Mouse (Mus musculus): ENCODE results near the gene Vwa3b.

Gene Vwa3b

DNA sequence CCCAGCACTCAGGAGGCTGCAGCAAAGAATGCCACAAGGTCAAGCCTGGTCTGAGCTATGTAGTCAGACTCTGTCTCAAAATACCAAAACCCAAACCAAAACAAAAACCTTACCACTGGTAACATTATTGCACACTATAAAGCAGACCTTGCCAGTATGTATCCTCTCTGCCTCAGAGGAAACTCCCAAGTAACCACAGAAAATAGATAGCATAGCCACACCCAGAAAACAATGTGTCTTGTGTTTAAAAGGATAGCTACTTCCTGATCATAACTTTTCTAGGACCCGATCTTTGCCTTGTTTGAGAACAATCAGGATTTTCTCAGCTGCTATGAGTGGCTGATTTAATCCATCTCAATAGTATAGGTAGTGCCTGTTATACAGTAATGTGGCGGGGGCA is 4.3 kb downstream of the Vwa3b start:
- POLR2A ChIA-PET: interaction anchor here in 3 of 4 experiments (0.6 to 1.1 kb wide), 5 partner anchors 9 to 108 kb away, joined by 3 to 4 read pairs (median 3); no protein-coding TSS in a partner anchor
- CTCF ChIA-PET: no interaction called here

DNA sequence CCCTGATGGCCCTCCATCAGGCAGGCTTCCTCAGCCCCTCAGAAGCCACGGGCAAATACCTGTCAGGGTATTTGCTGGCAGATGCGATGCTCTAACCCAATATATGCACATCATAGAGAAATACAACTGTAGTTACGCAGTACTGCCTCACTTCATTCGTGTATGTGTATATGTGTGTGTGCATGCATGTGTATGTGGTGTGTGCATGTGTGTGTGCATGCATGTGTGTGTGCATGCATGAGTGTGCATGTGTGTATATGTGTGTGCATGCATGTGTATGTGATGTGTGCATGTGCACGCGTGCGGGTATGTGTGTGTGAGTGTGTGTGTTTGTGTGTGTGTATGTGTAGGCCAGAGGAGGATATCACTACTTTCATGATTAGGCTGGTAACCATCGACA is 9.5 kb downstream of the Vwa3b start:
- ChIA-PET CTCF (no interaction called here), POLR2A (interaction anchor here in 1 of 4 experiments (0.6 kb wide), 1 partner anchor 68 kb away, joined by 3 read pairs; no protein-coding TSS in a partner anchor)

DNA sequence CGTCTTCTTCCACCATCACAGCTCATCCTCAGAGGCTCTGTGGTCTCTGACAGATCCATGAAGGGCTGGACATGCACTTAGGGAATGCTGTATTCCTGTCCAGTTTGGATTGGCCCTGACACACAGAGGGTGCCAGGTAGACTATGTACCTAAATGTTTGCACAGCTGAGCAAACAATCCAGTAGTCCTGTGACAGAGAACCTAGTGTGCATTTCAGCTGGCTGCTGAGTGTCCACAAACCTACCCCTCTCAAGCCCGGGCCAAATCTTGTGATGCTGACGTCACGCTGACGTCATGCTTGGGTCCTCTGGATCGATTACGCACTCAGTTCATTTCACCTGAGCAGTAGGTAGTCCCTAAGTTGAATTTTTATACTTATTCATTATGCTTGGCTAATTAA is 14.7 kb downstream of the Vwa3b start:
- CTCF ChIA-PET: no interaction called here
- POLR2A ChIA-PET: interaction anchor here in 3 of 4 experiments (0.6 to 1.7 kb wide), 9 partner anchors 8 to 58 kb away, joined by 3 to 4 read pairs (median 3); no protein-coding TSS in a partner anchor

DNA sequence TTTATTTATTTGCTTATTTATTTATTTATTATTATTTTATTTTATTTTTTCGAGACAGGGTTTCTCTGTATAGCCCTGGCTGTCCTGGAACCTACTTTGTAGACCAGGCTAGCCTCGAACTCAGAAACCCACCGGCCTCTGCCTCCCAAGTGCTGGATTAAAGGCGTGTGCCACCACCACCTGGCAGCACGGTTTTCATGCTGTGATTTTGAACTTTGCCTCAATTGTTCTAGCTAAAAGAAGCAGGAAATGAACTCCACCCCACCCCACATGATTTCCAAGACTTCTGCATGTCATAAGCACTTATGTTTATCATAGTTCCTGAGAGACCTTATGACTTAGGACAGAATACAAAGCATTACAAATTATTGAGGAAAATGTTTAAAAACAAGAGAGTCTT is 15.5 kb downstream of the Vwa3b start:
- CTCF ChIA-PET: no interaction called here
- POLR2A ChIA-PET: interaction anchor here in 2 of 4 experiments (0.6 to 2.4 kb wide), 7 partner anchors 10 to 59 kb away, joined by 3 to 22 read pairs (median 5); no protein-coding TSS in a partner anchor

DNA sequence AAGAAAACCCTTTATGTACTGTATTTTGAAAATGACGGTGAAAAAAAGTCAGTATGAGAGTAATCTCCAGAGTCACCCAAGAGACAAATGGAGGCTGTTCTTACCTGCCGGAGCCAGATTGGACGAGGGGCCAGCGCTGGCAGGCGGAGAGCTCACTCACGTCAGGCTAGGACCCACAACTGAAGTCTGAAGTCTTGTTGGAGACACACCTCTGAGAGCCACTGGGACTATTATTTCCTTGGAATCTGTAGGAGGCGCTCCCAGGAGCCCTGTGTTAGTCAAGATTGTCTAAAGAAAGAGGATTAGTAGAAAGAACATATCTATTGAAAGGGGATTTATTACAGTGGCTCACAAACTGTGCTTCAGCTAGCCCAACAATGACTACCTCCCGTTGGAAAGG is 16.4 kb downstream of the Vwa3b start:
- ChIA-PET CTCF (interaction anchor here in 1 of 4 experiments (1.2 kb wide), 1 partner anchor 207 kb away, joined by 3 read pairs; no protein-coding TSS in a partner anchor), POLR2A (interaction anchor here (0.5 to 2.4 kb wide), 17 partner anchors 8 to 121 kb away, joined by 3 to 22 read pairs (median 4); no protein-coding TSS in a partner anchor)

DNA sequence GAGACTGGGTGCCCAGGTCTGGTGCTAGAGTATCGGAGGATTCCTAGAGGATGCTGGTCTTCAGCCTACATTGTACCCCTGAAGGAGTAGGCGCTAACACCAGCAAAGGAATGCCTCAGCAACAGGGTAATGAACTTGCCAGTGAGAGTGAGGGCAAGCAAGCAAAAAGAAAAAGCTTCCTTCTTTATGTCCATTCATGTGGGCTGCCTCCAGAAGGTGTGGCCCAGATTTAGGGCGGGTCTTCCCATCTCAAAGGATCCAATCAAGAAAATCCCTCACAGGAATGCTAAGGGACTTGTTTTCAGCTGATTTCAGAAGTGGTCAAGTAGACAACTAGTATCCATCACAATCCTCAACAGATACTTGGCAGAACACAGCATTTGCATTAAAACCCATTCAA is 16.8 kb downstream of the Vwa3b start:
- POLR2A ChIA-PET: interaction anchor here in 3 of 4 experiments (1.0 to 2.4 kb wide), 15 partner anchors 8 to 121 kb away, joined by 3 to 22 read pairs (median 4); no protein-coding TSS in a partner anchor
- CTCF ChIA-PET: interaction anchor here in 1 of 4 experiments (1.2 kb wide), 1 partner anchor 207 kb away, joined by 3 read pairs; no protein-coding TSS in a partner anchor

DNA sequence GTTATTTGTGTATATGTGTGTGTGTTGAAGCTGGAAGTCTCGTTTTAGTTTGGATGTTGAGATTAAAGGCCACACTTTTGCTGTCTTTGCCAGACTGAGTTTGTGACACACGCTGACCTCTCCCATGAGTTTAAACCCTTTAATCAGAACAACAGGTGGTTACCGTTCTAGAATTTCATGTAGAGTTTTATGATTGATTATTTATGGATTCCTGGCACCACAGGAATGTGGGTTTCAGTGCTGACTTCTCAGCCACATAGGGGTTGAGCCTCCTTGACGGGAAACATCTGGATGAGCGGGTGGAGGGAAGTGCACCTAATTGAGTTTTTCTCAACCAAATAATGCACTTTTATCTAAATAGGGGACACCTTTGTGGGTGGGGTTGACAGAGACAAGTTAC is 19.1 kb downstream of the Vwa3b start:
- CTCF ChIA-PET: no interaction called here
- POLR2A ChIA-PET: interaction anchor here in 2 of 4 experiments (0.9 to 1.7 kb wide), 7 partner anchors 12 to 84 kb away, joined by 3 to 5 read pairs (median 3); no protein-coding TSS in a partner anchor

DNA sequence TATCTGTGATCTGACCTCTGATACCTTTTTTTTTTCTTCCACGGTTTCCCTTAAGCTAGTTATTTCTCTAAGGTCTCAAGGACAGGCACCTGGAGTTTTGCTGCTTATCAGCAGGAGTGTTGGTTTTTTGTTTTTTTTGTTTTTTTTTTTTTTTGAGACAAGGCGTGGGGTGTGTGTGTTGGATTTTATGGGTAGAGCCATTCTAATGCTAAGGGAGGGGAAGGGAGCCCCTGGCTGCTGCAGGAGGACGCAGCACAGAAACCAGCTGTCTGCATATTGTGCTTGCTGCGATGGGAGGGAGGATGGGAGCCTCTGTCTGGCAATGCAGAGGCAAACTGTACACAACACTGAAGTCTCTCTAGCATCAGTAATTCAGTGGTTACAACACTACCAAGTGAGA is 22.8 kb downstream of the Vwa3b start:
- ChIA-PET POLR2A (interaction anchor here in 3 of 4 experiments (0.6 to 1.5 kb wide), 14 partner anchors 8 to 1378 kb away, joined by 3 to 7 read pairs (median 4); no protein-coding TSS in a partner anchor), CTCF (interaction anchor here in 2 of 4 experiments (0.6 to 0.8 kb wide), 4 partner anchors 9 to 495 kb away, joined by 3 to 5 read pairs (median 4); no protein-coding TSS in a partner anchor)

DNA sequence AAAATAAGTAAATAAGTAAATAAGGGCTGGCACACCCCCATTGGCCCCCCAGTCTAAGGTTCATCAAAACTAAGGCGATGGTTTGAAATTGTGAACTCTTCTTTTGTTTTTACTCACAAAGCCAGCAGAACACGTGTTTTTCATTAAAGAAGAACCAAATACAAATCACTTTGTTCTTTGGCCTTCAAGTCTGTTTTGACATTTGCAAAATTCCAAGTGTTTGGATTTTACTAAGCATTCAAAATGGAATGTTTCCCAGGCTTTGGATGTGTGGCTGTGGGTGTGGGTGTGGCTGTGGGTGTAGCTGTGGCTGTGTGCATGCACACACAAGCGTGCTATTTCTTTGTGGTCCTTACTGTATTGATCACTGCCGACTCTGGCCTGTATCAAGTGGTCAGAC is 27.3 kb downstream of the Vwa3b start:
- POLR2A ChIA-PET: interaction anchor here in 1 of 4 experiments (1.6 to 2.1 kb wide), 2 partner anchors 17 to 114 kb away, joined by 4 to 5 read pairs; no protein-coding TSS in a partner anchor

DNA sequence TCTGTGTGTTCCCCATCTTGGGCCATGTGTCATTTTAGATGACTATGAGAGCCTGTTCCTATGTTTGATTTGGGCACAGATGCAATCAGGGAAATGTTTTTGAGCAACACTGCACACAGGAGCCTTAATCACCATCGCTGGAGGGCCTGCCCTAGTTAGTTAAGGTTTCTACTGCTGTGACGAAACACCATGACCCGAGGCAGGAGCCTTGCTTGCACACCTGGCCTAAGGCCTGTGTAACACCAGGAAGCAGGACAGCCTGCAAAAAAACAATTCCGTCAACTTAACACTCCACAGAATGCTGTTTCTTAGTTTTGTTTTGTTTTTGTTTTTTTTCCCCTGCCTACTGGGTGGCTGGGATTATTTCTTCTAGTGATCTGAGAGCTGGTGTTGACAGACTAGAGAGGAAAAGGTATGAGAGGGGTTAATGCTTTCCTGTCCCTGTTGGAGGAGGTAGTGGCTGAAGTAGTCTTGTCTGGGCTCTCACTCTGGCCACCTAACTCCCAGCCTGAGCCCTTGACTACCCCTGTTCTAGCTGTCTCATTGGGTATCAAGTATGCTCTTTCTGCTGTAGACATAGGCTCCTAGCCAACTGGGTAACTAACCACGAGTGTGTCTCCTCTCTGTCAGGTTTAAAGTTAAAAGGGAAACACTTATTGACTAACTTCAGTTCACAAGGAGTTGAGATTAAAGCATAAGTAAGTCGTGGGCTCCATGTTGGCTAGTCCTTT is 30.6 kb downstream of the Vwa3b start:
- POLR2A ChIA-PET: interaction anchor here in 3 of 4 experiments (0.7 to 1.7 kb wide), 8 partner anchors 12 to 72 kb away, joined by 3 to 6 read pairs (median 3); no protein-coding TSS in a partner anchor
- CTCF ChIA-PET: interaction anchor here in 2 of 4 experiments (0.5 to 0.6 kb wide), 2 partner anchors 373 to 472 kb away, joined by 3 read pairs; no protein-coding TSS in a partner anchor

More for the DNA sequence above, 27.3 kb downstream of the Vwa3b start:
- CTCF ChIA-PET: no interaction called here

DNA sequence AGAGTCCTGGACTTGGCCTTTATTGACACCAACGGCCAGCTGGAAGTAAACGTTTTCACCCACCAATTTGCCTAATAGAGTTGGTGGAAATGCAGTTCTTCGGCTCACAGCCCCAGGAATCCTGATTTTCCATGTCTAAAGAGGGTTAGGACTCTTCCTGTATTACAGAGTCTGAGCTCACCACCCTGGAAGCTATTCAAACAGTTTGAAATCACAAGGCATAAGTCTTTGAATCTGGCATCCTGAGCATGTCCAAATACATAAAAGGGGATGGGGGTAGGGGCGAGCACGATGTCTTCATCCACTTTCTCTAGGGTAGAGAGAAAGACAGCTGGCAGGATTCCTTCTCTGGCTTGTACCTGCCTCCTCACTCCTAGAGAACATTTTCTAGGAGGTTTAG is 34.5 kb downstream of the Vwa3b start:
- POLR2A ChIA-PET: interaction anchor here in 3 of 4 experiments (0.7 to 2.7 kb wide), 4 partner anchors 15 to 286 kb away, joined by 3 to 8 read pairs (median 3); no protein-coding TSS in a partner anchor

DNA sequence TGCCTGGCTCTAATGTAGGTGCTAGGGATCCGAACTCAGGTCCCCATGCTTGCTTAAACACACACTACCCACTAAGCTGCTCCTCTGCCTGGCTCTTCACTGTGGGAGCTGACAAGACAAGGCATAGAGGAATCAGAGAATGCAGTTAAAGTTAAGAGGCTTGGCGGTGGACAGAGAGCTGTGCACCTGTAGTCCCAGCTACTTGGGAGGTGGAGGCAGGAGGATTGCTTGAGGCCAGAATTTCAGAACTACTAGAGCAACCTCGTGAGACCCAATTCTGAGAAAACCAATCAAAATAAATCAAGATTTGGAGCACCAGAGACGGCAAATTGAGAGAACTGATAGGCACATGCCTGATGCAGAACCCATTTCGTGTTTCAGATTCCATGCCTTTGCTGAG is 36.7 kb downstream of the Vwa3b start:
- POLR2A ChIA-PET: interaction anchor here in 2 of 4 experiments (0.6 to 2.7 kb wide), 10 partner anchors 8 to 820 kb away, joined by 3 to 8 read pairs (median 4); partner anchors contain the start of gene Cnga3 (in 1 of the 2)
- CTCF ChIA-PET: interaction anchor here in 1 of 4 experiments (0.9 kb wide), 1 partner anchor 356 kb away, joined by 8 read pairs; no protein-coding TSS in a partner anchor

More for the DNA sequence above, 34.5 kb downstream of the Vwa3b start:
- CTCF ChIA-PET: interaction anchor here in 1 of 4 experiments (0.6 kb wide), 1 partner anchor 18 kb away, joined by 4 read pairs; no protein-coding TSS in a partner anchor

DNA sequence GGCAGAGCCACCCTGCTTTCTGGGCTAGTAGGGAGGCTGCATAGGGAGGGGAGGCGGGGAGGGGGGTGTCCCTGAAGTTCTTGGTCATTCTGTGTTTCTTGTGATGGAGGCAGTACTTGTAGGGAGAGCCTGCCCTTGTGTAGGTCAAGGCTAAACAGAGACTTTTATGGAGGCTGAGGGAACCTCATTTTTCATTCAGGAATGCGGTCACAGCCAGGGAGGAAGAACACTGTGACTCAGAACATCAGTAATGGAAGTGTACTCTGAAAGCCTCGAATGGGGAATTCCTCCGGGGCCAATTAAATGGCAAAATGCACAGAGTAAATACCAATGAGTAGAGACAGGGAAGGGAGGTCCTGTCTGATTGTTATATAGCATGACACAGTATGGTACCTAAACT is 37.4 kb downstream of the Vwa3b start:
- ChIA-PET CTCF (no interaction called here), POLR2A (interaction anchor here in 2 of 4 experiments (0.6 to 1.9 kb wide), 3 partner anchors 13 to 819 kb away, joined by 3 to 5 read pairs (median 4); no protein-coding TSS in a partner anchor)

DNA sequence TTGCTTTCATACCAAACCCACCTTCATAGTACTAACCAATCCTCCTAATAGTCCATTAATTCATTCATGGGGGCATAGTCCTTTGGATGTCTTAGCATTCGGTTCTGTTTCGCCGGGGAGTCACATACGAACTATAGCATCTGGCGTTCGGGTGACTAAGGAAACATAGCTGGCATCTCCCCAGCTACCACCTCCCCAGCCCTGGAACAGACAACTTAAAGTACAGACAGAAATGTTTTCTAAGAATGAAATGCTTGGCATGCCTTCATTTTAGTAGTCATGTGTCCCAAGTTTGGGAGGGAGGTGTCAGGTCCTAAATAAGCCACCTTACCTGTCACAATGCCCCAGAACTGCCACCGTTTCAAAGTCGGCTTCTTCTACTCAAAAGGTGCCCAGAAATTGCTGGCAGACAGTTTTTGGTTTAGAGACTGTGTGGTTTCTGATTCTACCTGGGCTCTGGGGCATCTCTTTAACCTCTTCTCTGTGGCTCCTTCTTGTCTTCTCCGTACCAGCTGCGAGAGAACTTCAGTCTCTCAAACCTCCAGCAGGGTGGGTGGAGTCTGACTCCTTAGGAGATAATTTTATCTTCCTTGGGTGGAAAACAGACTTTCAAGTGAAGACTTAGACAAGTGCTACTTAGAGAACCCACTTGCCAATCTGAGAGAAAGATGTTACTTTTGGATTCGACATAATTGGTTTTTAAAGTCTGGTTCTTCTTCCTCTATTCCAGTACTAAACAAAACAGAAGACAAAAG is 39.4 kb downstream of the Vwa3b start:
- ChIA-PET POLR2A (interaction anchor here in 3 of 4 experiments (0.6 to 2.5 kb wide), 4 partner anchors 11 to 79 kb away, joined by 4 to 9 read pairs (median 4); no protein-coding TSS in a partner anchor), CTCF (no interaction called here)

DNA sequence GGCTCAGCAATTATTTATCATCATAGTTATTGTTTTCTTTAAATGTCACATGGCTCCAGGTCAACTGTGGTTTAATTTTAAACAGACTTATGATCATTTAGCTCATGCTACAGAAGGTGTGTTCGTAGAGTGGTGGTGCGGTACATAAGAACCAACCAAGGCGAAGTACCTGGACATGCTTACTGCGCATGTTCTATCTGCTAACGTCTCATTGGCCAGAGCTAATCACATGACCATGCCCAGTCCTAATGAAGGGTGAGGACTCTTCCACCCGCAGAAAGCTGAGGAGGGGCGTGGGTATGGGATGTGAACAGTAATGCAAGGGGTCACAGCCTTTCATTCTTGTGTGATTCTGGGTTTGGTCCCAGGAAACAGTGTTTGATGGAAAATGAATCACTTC is 49.4 kb downstream of the Vwa3b start:
- ChIA-PET POLR2A (interaction anchor here in 3 of 4 experiments (0.6 to 2.4 kb wide), 16 partner anchors 11 to 768 kb away, joined by 3 to 11 read pairs (median 4); partner anchors contain the start of gene Arid5a (in 1 of the 3)), CTCF (interaction anchor here in 2 of 4 experiments (0.6 to 0.9 kb wide), 2 partner anchors 108 to 175 kb away, joined by 3 read pairs; no protein-coding TSS in a partner anchor)

DNA sequence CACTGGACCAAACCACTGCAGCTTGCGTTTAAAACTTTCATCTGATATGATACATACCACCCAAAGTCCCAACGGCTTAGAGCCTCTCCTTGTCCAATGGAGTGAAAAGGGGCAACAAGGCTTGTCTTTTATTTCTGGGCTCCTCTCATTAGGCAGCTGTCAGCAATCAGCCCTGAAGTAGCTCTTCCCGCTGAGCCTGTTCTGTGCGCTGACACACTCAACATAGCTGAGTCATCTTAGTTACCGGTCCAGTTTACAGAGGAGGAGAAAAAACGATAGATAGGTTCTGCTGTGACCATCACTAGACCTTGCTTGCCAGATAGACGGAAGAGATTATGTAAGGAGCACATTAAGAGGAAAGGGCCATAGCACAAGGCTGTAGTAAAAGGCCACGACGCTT is 50.9 kb downstream of the Vwa3b start:
- CTCF ChIA-PET: interaction anchor here in 1 of 4 experiments (0.9 kb wide), 1 partner anchor 291 kb away, joined by 3 read pairs; no protein-coding TSS in a partner anchor
- POLR2A ChIA-PET: interaction anchor here (0.6 to 3.3 kb wide), 23 partner anchors 10 to 266 kb away, joined by 3 to 16 read pairs (median 5); partner anchors contain the start of gene Tmem131 (in 1 of the 4)

DNA sequence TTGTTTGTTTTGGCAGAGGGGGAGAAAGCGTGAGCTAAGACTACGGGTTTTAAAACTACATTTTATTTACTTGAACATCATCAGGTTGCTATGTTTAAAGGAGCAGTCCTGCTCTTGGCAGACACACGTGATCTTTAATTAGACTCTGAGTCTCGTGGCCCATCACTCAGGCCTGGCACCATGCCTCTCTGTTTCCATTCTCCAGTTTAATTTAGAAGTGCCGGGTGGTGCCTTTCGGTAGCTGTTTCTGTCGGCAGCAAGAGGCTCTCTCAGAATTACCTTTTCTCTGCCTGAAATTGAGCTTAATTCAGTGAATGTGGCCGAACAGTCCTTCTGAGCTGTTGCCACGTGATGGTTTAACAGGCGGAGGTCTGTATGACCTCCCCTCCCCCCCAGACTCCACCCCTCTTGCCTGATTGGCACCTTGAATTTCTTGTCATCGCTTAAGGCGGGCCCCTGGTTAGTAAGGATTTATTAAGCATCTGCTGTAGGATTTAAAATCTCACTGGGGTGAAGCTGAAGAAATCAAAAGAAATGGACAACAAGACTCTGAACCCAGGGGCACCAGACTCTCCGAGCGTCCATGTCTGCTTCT is 51.7 kb downstream of the Vwa3b start:
- CTCF ChIA-PET: interaction anchor here in 3 of 4 experiments (0.6 to 0.9 kb wide), 4 partner anchors 17 to 719 kb away, joined by 3 to 4 read pairs (median 3); no protein-coding TSS in a partner anchor
- POLR2A ChIA-PET: interaction anchor here (0.5 to 3.3 kb wide), 27 partner anchors 9 to 480 kb away, joined by 3 to 16 read pairs (median 4); no protein-coding TSS in a partner anchor
